Mouse (Mus musculus) liver, embryonic 11.5 days (tissue): ENCODE measurements around the gene Lypla2. TPM values are rescaled to one million over a fixed set of nuclear protein-coding genes. Genes with fewer than 3 reads are reported as not detected.
"Not testable (repeated sequence)": the region's sequence is repeated elsewhere in the genome, so short reads cannot be mapped to it uniquely, and the experiment has no call there.

Experiments used
- ATAC-seq: fragments of 200-750 bp; cut with Nextera tagmentation; replicated peaks from 2 replicates; pipeline ENCODE4 v1.8.0; 2017; ENCODE audit warnings: moderate number of reproducible peaks, mild to moderate bottlenecking, moderate TSS enrichment, moderate library complexity; ENCODE audit not compliant: low FRiP score
- DNase-seq: peaks from one replicate; pipeline ENCODE4 v3.0.0-alpha.2; 2017; ENCODE audit warnings: low spot score
- H3K27ac ChIP-seq: fragments of 300-500 bp; sonication (generic); 2 replicates; pipeline ENCODE4 v1.5.1; 2014; ENCODE audit warnings: mild to moderate bottlenecking, low read depth, low read length, control low read depth
- H3K27me3 ChIP-seq: fragments of 300-500 bp; sonication (generic); replicated peaks from 2 replicates; pipeline ENCODE4 v1.6.1; 2014; ENCODE audit warnings: low read length, mixed read lengths; ENCODE audit not compliant: control insufficient read depth, insufficient read depth
- H3K36me3 ChIP-seq: fragments of 300-500 bp; sonication (generic); 2 replicates; pipeline ENCODE4 v1.6.1; 2014; ENCODE audit warnings: mild to moderate bottlenecking, low read length, moderate library complexity, mixed read lengths; ENCODE audit not compliant: control insufficient read depth, insufficient read depth
- H3K4me1 ChIP-seq: fragments of 300-500 bp; sonication (generic); replicated peaks from 2 replicates; pipeline ENCODE4 v1.6.1; 2014; ENCODE audit warnings: low read length, mixed read lengths; ENCODE audit not compliant: control insufficient read depth, insufficient read depth
- H3K4me2 ChIP-seq: fragments of 300-500 bp; sonication (generic); 2 replicates; pipeline ENCODE4 v1.6.1; 2014; ENCODE audit warnings: mild to moderate bottlenecking, control low read depth, moderate library complexity
- H3K4me3 ChIP-seq: fragments of 300-500 bp; sonication (generic); 2 replicates; pipeline ENCODE4 v1.5.1; 2014; ENCODE audit warnings: low read depth, low read length, control low read depth
- H3K9ac ChIP-seq: fragments of 300-500 bp; sonication (generic); 2 replicates; pipeline ENCODE4 v1.6.1; 2014; ENCODE audit warnings: low read depth, low read length, control low read depth
- H3K9me3 ChIP-seq: fragments of 300-500 bp; sonication (generic); 2 replicates; pipeline ENCODE4 v1.6.1; 2016; ENCODE audit warnings: low read length, inconsistent platforms, mixed read lengths; ENCODE audit not compliant: control insufficient read depth
- WGBS: fragments of 180-500 bp; shearing (Covaris S2); extraction: QIAGEN DNeasy Blood & Tissue Kit; methylation state at CpG from one replicate; pipeline ENCODE4 v1.1.7; 2014; 5-methylcytosine and 5-hydroxymethylcytosine counted together
- polyA plus RNA-seq: library from polyadenylated mRNA; unstranded; fragments of >200 nt; fragmentation: Nextera tagmentation; extraction: Ambion mirVana; gene quantifications from 2 replicates; pipeline ENCODE4 v1.2.1, GENCODE M21; 2014

The Lypla2 gene
- polyA plus RNA-seq, 1 experiment from 2014 or later, result 106 TPM

GRCm38 (mm10) chr4:135984556-135984955 is 12.1 kb upstream of the Lypla2 start:
- H3K27ac ChIP-seq, result peak overlapping the region; percentile 68
- H3K27me3 ChIP-seq, result no peaks in the 10 kb centered on the region
- WGBS, result 79% methylated on average over 5 of the region's 5 CpGs
- H3K9ac ChIP-seq, result peak overlapping the region; percentile 48; the same call in 1 of the 2 replicates
- DNase-seq (no peak), ATAC-seq (no peak)
- H3K36me3 ChIP-seq, result peaks cover 20% of the 10 kb centered on the region
- H3K4me3 ChIP-seq, result peak overlapping the region; percentile 21; the same call in 1 of the 2 replicates
- H3K4me1 ChIP-seq, result peaks cover 21% of the 10 kb centered on the region
- peak overlapping the region; percentile 87 for H3K4me2 ChIP-seq
- no peaks in the 10 kb centered on the region for H3K9me3 ChIP-seq

GRCm38 (mm10) chr4:135981524-135982063 is 9.2 kb upstream of the Lypla2 start:
- no peak for DNase-seq
- Histone ChIP-seq H3K4me1 (peaks cover 21% of the 10 kb centered on the region), H3K27me3 (no peaks in the 10 kb centered on the region), H3K36me3 (peaks cover 30% of the 10 kb centered on the region), H3K27ac (no peak overlapping the region), H3K4me3 (no peak overlapping the region), H3K9ac (no peak overlapping the region), H3K4me2 (no peak overlapping the region), H3K9me3 (no peaks in the 10 kb centered on the region)
- 79% methylated on average over 7 of the region's 7 CpGs for WGBS
- ATAC-seq, result no peak

GRCm38 (mm10) chr4:135980223-135980622 is 7.8 kb upstream of the Lypla2 start:
- not testable (repeated sequence) for ATAC-seq, H3K27me3 ChIP-seq, H3K4me3 ChIP-seq, H3K4me2 ChIP-seq, DNase-seq, H3K9ac ChIP-seq, H3K27ac ChIP-seq, H3K9me3 ChIP-seq
- 90% methylated on average over 5 of the region's 5 CpGs for whole genome bisulfite sequencing
- Histone ChIP-seq H3K36me3 (peaks cover 34% of the 10 kb centered on the region), H3K4me1 (peaks cover 10% of the 10 kb centered on the region)

- Histone ChIP-seq H3K36me3 (peaks cover 28% of the 10 kb centered on the region), H3K9ac (no peak overlapping the region), H3K27me3 (no peaks in the 10 kb centered on the region), H3K4me2 (no peak overlapping the region), H3K9me3 (no peaks in the 10 kb centered on the region), H3K27ac (no peak overlapping the region), H3K4me1 (peaks cover 13% of the 10 kb centered on the region), H3K4me3 (no peak overlapping the region)
- ATAC-seq (no peak), DNase-seq (no peak)
- 89% methylated on average over 12 of the region's 12 CpGs for WGBS
Measured at GRCm38 (mm10) chr4:135976146-135976545, 3.7 kb upstream of the Lypla2 start.

- H3K4me1 ChIP-seq, result peaks cover 18% of the 10 kb centered on the region
- no peak for DNase-seq
- ATAC-seq, result no peak
- H3K4me2 ChIP-seq, result peak overlapping the region; percentile 78
- H3K9me3 ChIP-seq, result no peaks in the 10 kb centered on the region
- H3K36me3 ChIP-seq, result peaks cover 27% of the 10 kb centered on the region
- peak overlapping the region; percentile 76; the same call in 1 of the 2 replicates for H3K9ac ChIP-seq
- peak overlapping the region; percentile 83 for H3K4me3 ChIP-seq
- no peak overlapping the region for H3K27ac ChIP-seq
- 44% methylated on average over 13 of the region's 13 CpGs for WGBS
- no peaks in the 10 kb centered on the region for H3K27me3 ChIP-seq
Measured at GRCm38 (mm10) chr4:135972911-135973811, 735 bp upstream of the Lypla2 start.

GRCm38 (mm10) chr4:135971805-135972555 is 446 bp downstream of the Lypla2 start:
- Histone ChIP-seq H3K27me3 (no peaks in the 10 kb centered on the region), H3K36me3 (peaks cover 32% of the 10 kb centered on the region), H3K4me1 (peaks cover 18% of the 10 kb centered on the region), H3K27ac (no peak overlapping the region; the same call in 1 of the 2 replicates), H3K4me2 (peak overlapping the region; percentile 78), H3K9me3 (no peaks in the 10 kb centered on the region), H3K4me3 (peak overlapping the region; percentile 83), H3K9ac (peak overlapping the region; percentile 76)
- WGBS, result under 1% methylated on average over 35 of the region's 35 CpGs
- DNase-seq, result no peak
- peak; percentile 30 for ATAC-seq

- WGBS, result 89% methylated on average over 11 of the region's 11 CpGs
- peaks cover 18% of the 10 kb centered on the region for H3K4me1 ChIP-seq
- 0 out of 2 replicates have a peak overlapping the region, but pooled peaks have one; percentile 8 for H3K4me2 ChIP-seq
- peaks cover 24% of the 10 kb centered on the region; the same call in 1 of the 2 replicates for H3K36me3 ChIP-seq
- DNase-seq, result no peak
- H3K9ac ChIP-seq, result no peak overlapping the region
- H3K27me3 ChIP-seq, result no peaks in the 10 kb centered on the region
- no peak for ATAC-seq
- no peak overlapping the region for H3K27ac ChIP-seq
- H3K4me3 ChIP-seq, result no peak overlapping the region
- no peaks in the 10 kb centered on the region for H3K9me3 ChIP-seq
Measured at GRCm38 (mm10) chr4:135970585-135970984, 1.8 kb downstream of the Lypla2 start.

GRCm38 (mm10) chr4:135969070-135969750 is 3.2 kb downstream of the Lypla2 start:
- ATAC-seq, result no peak
- no peak overlapping the region for H3K27ac ChIP-seq
- no peak for DNase-seq
- no peaks in the 10 kb centered on the region for H3K27me3 ChIP-seq
- peaks cover 17% of the 10 kb centered on the region; the same call in 1 of the 2 replicates for H3K36me3 ChIP-seq
- no peaks in the 10 kb centered on the region for H3K9me3 ChIP-seq
- peaks cover 27% of the 10 kb centered on the region for H3K4me1 ChIP-seq
- H3K9ac ChIP-seq, result no peak overlapping the region
- H3K4me2 ChIP-seq, result no peak overlapping the region
- 90% methylated on average over 13 of the region's 13 CpGs for WGBS
- H3K4me3 ChIP-seq, result no peak overlapping the region
